Mouse (Mus musculus) hindbrain, embryonic 12.5 days (tissue): ENCODE results near the gene Fam104a. TPM values are rescaled to one million over a fixed set of nuclear protein-coding genes. Genes with fewer than 3 reads are reported as not detected.
"Not testable (repeated sequence)": the region's sequence is repeated elsewhere in the genome, so short reads cannot be mapped to it uniquely, and the experiment has no call there.

ENCODE experiments used
- ATAC-seq: fragments of 200-750 bp; cut with Nextera tagmentation; 2 replicates; pipeline ENCODE4 v1.8.0; 2017; ENCODE audit warnings: moderate TSS enrichment; ENCODE audit not compliant: low FRiP score
- H3K27ac ChIP-seq: fragments of 300-500 bp; sonication (generic); 2 replicates; pipeline ENCODE4 v1.5.1; 2016; ENCODE audit warnings: mild to moderate bottlenecking
- H3K27me3 ChIP-seq: fragments of 300-500 bp; sonication (generic); 2 replicates; pipeline ENCODE4 v1.6.1; 2016; ENCODE audit warnings: mild to moderate bottlenecking
- H3K36me3 ChIP-seq: fragments of 300-500 bp; sonication (generic); 2 replicates; pipeline ENCODE4 v1.6.1; 2016; ENCODE audit warnings: mild to moderate bottlenecking
- H3K4me1 ChIP-seq: fragments of 300-500 bp; sonication (generic); 2 replicates; pipeline ENCODE4 v1.6.1; 2016
- H3K4me2 ChIP-seq: fragments of 300-500 bp; sonication (generic); replicated peaks from 2 replicates; pipeline ENCODE4 v1.6.1; 2016; ENCODE audit warnings: mild to moderate bottlenecking
- H3K4me3 ChIP-seq: fragments of 300-500 bp; sonication (generic); 2 replicates; pipeline ENCODE4 v1.5.1; 2016; ENCODE audit warnings: mild to moderate bottlenecking
- H3K9ac ChIP-seq: fragments of 300-500 bp; sonication (generic); 2 replicates; pipeline ENCODE4 v1.6.1; 2016; ENCODE audit warnings: mild to moderate bottlenecking, moderate library complexity
- H3K9me3 ChIP-seq: fragments of 300-500 bp; sonication (generic); replicated peaks from 2 replicates; pipeline ENCODE4 v1.6.1; 2016; ENCODE audit warnings: mild to moderate bottlenecking
- WGBS: fragments of 180-500 bp; shearing (Covaris S2); methylation state at CpG from one replicate; pipeline ENCODE4 v1.1.7; 2016; 5-methylcytosine and 5-hydroxymethylcytosine counted together
- polyA plus RNA-seq: library from polyadenylated mRNA; unstranded; fragments of >200 nt; fragmentation: Nextera tagmentation; extraction: Ambion mirVana; gene quantifications from 2 replicates; pipeline ENCODE4 v1.2.1, GENCODE M21; 2016

Fam104a gene
- polyA plus RNA-seq, 1 experiment from 2014 or later: 50.4 TPM

- Histone ChIP-seq H3K27me3 (no peaks in the 10 kb centered on the region), H3K9me3 (no peaks in the 10 kb centered on the region), H3K4me3 (no peak overlapping the region), H3K9ac (no peak overlapping the region), H3K36me3 (peaks cover 34% of the 10 kb centered on the region), H3K4me1 (peaks cover 12% of the 10 kb centered on the region), H3K27ac (no peak overlapping the region), H3K4me2 (no peak overlapping the region)
- WGBS: 84% methylated on average over 2 of the region's 2 CpGs
- no peak for ATAC-seq
Observed at GRCm38 (mm10) chr11:113676847-113677246, 7.1 kb downstream of the Fam104a start.

- H3K4me1 ChIP-seq: 0 out of 2 replicates have a peak, but pooled peaks cover 3% of the 10 kb centered on the region
- H3K27ac ChIP-seq: no peak overlapping the region
- no peak overlapping the region for H3K4me2 ChIP-seq
- no peak for ATAC-seq
- 86% methylated on average over 5 of the region's 5 CpGs for WGBS
- H3K9ac ChIP-seq: no peak overlapping the region
- H3K36me3 ChIP-seq: peaks cover 47% of the 10 kb centered on the region
- no peaks in the 10 kb centered on the region for H3K27me3 ChIP-seq
- H3K4me3 ChIP-seq: no peak overlapping the region
- no peaks in the 10 kb centered on the region for H3K9me3 ChIP-seq
Observed at GRCm38 (mm10) chr11:113674595-113674994, 9.4 kb downstream of the Fam104a start.

- WGBS: 95% methylated on average over 4 of the region's 4 CpGs
- H3K4me3 ChIP-seq: no peak overlapping the region
- H3K27ac ChIP-seq: no peak overlapping the region
- H3K36me3 ChIP-seq: peaks cover 51% of the 10 kb centered on the region
- no peak overlapping the region for H3K9ac ChIP-seq
- ATAC-seq: no peak
- H3K9me3 ChIP-seq: no peaks in the 10 kb centered on the region
- H3K4me1 ChIP-seq: 0 out of 2 replicates have a peak, but pooled peaks cover 3% of the 10 kb centered on the region
- no peak overlapping the region for H3K4me2 ChIP-seq
- H3K27me3 ChIP-seq: no peaks in the 10 kb centered on the region
Observed at GRCm38 (mm10) chr11:113673614-113674013, 10.3 kb downstream of the Fam104a start.

GRCm38 (mm10) chr11:113669711-113670110 lies 14.2 kb downstream of the Fam104a start:
- H3K36me3 ChIP-seq: peaks cover 48% of the 10 kb centered on the region
- WGBS: 54% methylated on average over 1 of the region's 4 CpGs

GRCm38 (mm10) chr11:113668857-113669256 lies 15.1 kb downstream of the Fam104a start:
- no peak for ATAC-seq
- Histone ChIP-seq H3K9ac (no peak overlapping the region), H3K27me3 (no peaks in the 10 kb centered on the region), H3K27ac (no peak overlapping the region), H3K4me3 (no peak overlapping the region), H3K36me3 (peaks cover 52% of the 10 kb centered on the region), H3K4me1 (peaks cover 3% of the 10 kb centered on the region; the same call in 1 of the 2 replicates), H3K4me2 (no peak overlapping the region), H3K9me3 (no peaks in the 10 kb centered on the region)
- 95% methylated on average over 5 of the region's 5 CpGs for WGBS

More at GRCm38 (mm10) chr11:113669711-113670110, 14.2 kb downstream of the Fam104a start:
- Histone ChIP-seq H3K4me2 (no peak overlapping the region), H3K27me3 (no peaks in the 10 kb centered on the region), H3K4me1 (peaks cover 3% of the 10 kb centered on the region; the same call in 1 of the 2 replicates), H3K9ac (no peak overlapping the region), H3K9me3 (no peaks in the 10 kb centered on the region), H3K27ac (no peak overlapping the region), H3K4me3 (no peak overlapping the region)
- ATAC-seq: no peak

GRCm38 (mm10) chr11:113667704-113668103 lies 16.3 kb downstream of the Fam104a start:
- no peak for ATAC-seq
- H3K9me3 ChIP-seq: no peaks in the 10 kb centered on the region
- peaks cover 52% of the 10 kb centered on the region for H3K36me3 ChIP-seq
- H3K4me2 ChIP-seq: no peak overlapping the region
- H3K27ac ChIP-seq: no peak overlapping the region
- no peaks in the 10 kb centered on the region for H3K27me3 ChIP-seq
- H3K4me1 ChIP-seq: peaks cover 3% of the 10 kb centered on the region; the same call in 1 of the 2 replicates
- 88% methylated on average over 4 of the region's 4 CpGs for WGBS
- no peak overlapping the region for H3K9ac ChIP-seq
- no peak overlapping the region for H3K4me3 ChIP-seq

- Histone ChIP-seq H3K4me2 (no peak overlapping the region), H3K27ac (no peak overlapping the region), H3K4me1 (peaks cover 3% of the 10 kb centered on the region; the same call in 1 of the 2 replicates), H3K36me3 (peaks cover 52% of the 10 kb centered on the region), H3K9me3 (no peaks in the 10 kb centered on the region), H3K9ac (no peak overlapping the region), H3K4me3 (no peak overlapping the region), H3K27me3 (no peaks in the 10 kb centered on the region)
- ATAC-seq: no peak
- 84% methylated on average over 2 of the region's 2 CpGs for WGBS
Observed at GRCm38 (mm10) chr11:113667122-113667521, 16.8 kb downstream of the Fam104a start.

GRCm38 (mm10) chr11:113666648-113667047 lies 17.3 kb downstream of the Fam104a start:
- Histone ChIP-seq H3K9me3 (no peaks in the 10 kb centered on the region), H3K27me3 (no peaks in the 10 kb centered on the region), H3K36me3 (peaks cover 57% of the 10 kb centered on the region), H3K4me3 (no peak overlapping the region), H3K4me1 (peaks cover 3% of the 10 kb centered on the region; the same call in 1 of the 2 replicates), H3K27ac (no peak overlapping the region; the same call in 1 of the 2 replicates), H3K4me2 (no peak overlapping the region), H3K9ac (no peak overlapping the region)
- 65% methylated on average over 10 of the region's 10 CpGs for WGBS
- ATAC-seq: no peak

- Histone ChIP-seq H3K36me3 (peaks cover 58% of the 10 kb centered on the region), H3K4me3 (no peak overlapping the region), H3K4me2 (no peak overlapping the region), H3K9ac (no peak overlapping the region), H3K9me3 (no peaks in the 10 kb centered on the region), H3K27ac (no peak overlapping the region), H3K27me3 (no peaks in the 10 kb centered on the region), H3K4me1 (peaks cover 3% of the 10 kb centered on the region; the same call in 1 of the 2 replicates)
- WGBS: 89% methylated on average over 6 of the region's 6 CpGs
- ATAC-seq: no peak
Observed at GRCm38 (mm10) chr11:113666205-113666604, 17.8 kb downstream of the Fam104a start.

GRCm38 (mm10) chr11:113664279-113664678 lies 19.7 kb downstream of the Fam104a start:
- no peak overlapping the region for H3K9ac ChIP-seq
- 81% methylated on average over 2 of the region's 2 CpGs for WGBS
- H3K4me2 ChIP-seq: no peak overlapping the region
- no peak for ATAC-seq
- H3K4me1 ChIP-seq: peaks cover 3% of the 10 kb centered on the region; the same call in 1 of the 2 replicates
- H3K27ac ChIP-seq: no peak overlapping the region
- no peaks in the 10 kb centered on the region for H3K9me3 ChIP-seq
- no peak overlapping the region for H3K4me3 ChIP-seq
- no peaks in the 10 kb centered on the region for H3K27me3 ChIP-seq
- peaks cover 67% of the 10 kb centered on the region for H3K36me3 ChIP-seq

GRCm38 (mm10) chr11:113661835-113662351 lies 22.1 kb downstream of the Fam104a start:
- H3K4me3 ChIP-seq: no peak overlapping the region
- no peaks in the 10 kb centered on the region for H3K27me3 ChIP-seq
- H3K36me3 ChIP-seq: peaks cover 77% of the 10 kb centered on the region
- H3K9me3 ChIP-seq: no peaks in the 10 kb centered on the region
- peaks cover 3% of the 10 kb centered on the region; the same call in 1 of the 2 replicates for H3K4me1 ChIP-seq
- H3K27ac ChIP-seq: no peak overlapping the region
- WGBS: 91% methylated on average over 18 of the region's 18 CpGs
- ATAC-seq: no peak
- no peak overlapping the region for H3K9ac ChIP-seq
- no peak overlapping the region for H3K4me2 ChIP-seq

- Histone ChIP-seq H3K27me3 (no peaks in the 10 kb centered on the region), H3K9me3 (no peaks in the 10 kb centered on the region)
- no peak for ATAC-seq
Observed at GRCm38 (mm10) chr11:113660940-113661339, 23.0 kb downstream of the Fam104a start.

GRCm38 (mm10) chr11:113660213-113660612 lies 23.7 kb downstream of the Fam104a start:
- not testable (repeated sequence) for H3K27me3 ChIP-seq, H3K4me3 ChIP-seq, H3K27ac ChIP-seq, H3K4me2 ChIP-seq, H3K9me3 ChIP-seq, H3K4me1 ChIP-seq, H3K9ac ChIP-seq, ATAC-seq
- WGBS: 98% methylated on average over 3 of the region's 3 CpGs
- peaks cover 90% of the 10 kb centered on the region for H3K36me3 ChIP-seq

More at GRCm38 (mm10) chr11:113660940-113661339, 23.0 kb downstream of the Fam104a start:
- H3K4me1 ChIP-seq: peaks cover 5% of the 10 kb centered on the region; the same call in 1 of the 2 replicates
- 95% methylated on average over 11 of the region's 11 CpGs for WGBS
- no peak overlapping the region for H3K9ac ChIP-seq
- no peak overlapping the region for H3K4me3 ChIP-seq
- H3K36me3 ChIP-seq: peaks cover 83% of the 10 kb centered on the region
- no peak overlapping the region for H3K27ac ChIP-seq
- no peak overlapping the region for H3K4me2 ChIP-seq
